Mouse (Mus musculus) liver, adult 2 months (tissue): ENCODE results near the gene Rundc3a.
A peak's percentile ranks its signal among the peaks of the same experiment; 100 is the strongest.

Source experiments
- CTCF ChIP-seq: fragments of 200-500 bp; IDR thresholded peaks from 2 replicates; pipeline ENCODE4 v1.5.1; 2011; ENCODE audit warnings: low read depth, low read length, control low read depth
- POLR2A ChIP-seq: fragments of 200-500 bp; IDR thresholded peaks from 2 replicates; pipeline ENCODE4 v1.6.1; 2011; ENCODE audit warnings: low read length, control low read depth; ENCODE audit not compliant: insufficient read depth; ENCODE audit errors: extremely low read depth

DNA sequence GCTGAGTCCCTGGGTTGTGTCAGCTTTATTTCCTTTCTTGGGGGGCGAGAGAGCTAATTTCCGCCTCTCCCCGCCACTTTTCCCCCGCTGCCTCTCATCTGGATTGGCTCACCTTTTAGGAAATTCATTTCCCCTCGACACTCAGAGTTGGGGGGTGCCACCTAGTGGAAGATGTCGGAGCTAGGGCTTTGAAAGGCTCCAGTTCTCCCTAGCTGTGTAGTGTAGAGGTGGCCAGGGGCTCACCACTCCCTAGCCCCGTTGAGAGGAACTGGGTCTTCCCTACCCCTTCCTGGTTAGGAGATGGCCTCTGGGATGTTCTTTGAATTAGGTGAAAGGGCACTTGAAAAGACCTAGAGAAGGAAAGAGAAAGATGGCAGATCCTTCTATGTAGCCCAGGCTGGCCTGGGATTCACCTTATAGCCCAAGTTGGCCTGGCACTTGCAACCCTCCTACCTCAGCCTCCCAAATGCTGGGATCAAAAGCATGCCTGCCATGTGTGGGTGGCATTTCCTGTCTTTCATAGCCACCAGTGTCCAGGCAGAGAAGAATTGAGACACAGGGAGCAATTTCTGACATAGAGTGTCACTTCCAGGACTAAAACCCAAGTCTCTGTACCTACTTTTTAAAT is 37.9 kb downstream of the Rundc3a start:
- peak; percentile 78 for TF ChIP-seq CTCF
- TF ChIP-seq POLR2A = no peak
